Comparison of ENCODE assay signal across 28 mouse cellular contexts in genomic region chr13:34007234-34007633, GRCm38 (mm10). TPM values are rescaled to one million over a fixed set of nuclear protein-coding genes. Genes with fewer than 3 reads are reported as not detected.
DNase-seq lines count a peak whose midpoint lies in the region; ATAC-seq and TF ChIP-seq lines count a peak whose summit lies in the region.
"Had no signal": no experiment of that assay in that cellular context is flagged by ENCODE, and none has a peak within 500 bp of the region (broad histone marks: within the 10 kb centered on the region; RNA-seq: fewer than 3 reads in every experiment).

No protein-coding gene starts in this region.

- no peak overlapping the region for H3K9ac ChIP-seq in heart, embryonic 11.5 days (ENCODE audit: low read depth, low read length)
- no peak overlapping the region for H3K9ac ChIP-seq in liver, embryonic 11.5 days (ENCODE audit: low read depth, low read length)
- H3K9ac ChIP-seq: embryonic facial prominence, embryonic 12.5 days; forebrain, embryonic 15.5 days; heart, embryonic 13.5 days; hindbrain, embryonic 14.5 days; liver, embryonic 13.5 days; neural tube, embryonic 15.5 days had no signal

- H3K36me3 ChIP-seq in heart, embryonic 11.5 days (ENCODE audit: control insufficient read depth, insufficient read depth, low read length): peaks cover 5% of the 10 kb centered on the region; the same call in 1 of the 2 replicates
- 0 out of 2 replicates have a peak, but pooled peaks cover 2% of the 10 kb centered on the region for H3K36me3 ChIP-seq in liver, embryonic 11.5 days (ENCODE audit: control insufficient read depth, insufficient read depth, low read length)
- peaks cover 62% of the 10 kb centered on the region for H3K36me3 ChIP-seq in megakaryocyte, embryonic 14.5 days (replicated peaks; ENCODE audit: low read length)

- no peak overlapping the region for H3K4me2 ChIP-seq in heart, embryonic 11.5 days
- no peak overlapping the region for H3K4me2 ChIP-seq in liver, embryonic 11.5 days
- H3K4me2 ChIP-seq: embryonic facial prominence, embryonic 12.5 days; forebrain, embryonic 15.5 days; heart, embryonic 13.5 days; hindbrain, embryonic 14.5 days; liver, embryonic 13.5 days; neural tube, embryonic 15.5 days had no signal

- no peak for ATAC-seq in heart, embryonic 11.5 days (replicated peaks; ENCODE audit: insufficient number of reproducible peaks, low FRiP score, low TSS enrichment)
- ATAC-seq in liver, embryonic 11.5 days (replicated peaks; ENCODE audit: low FRiP score): no peak
- ATAC-seq: forebrain, embryonic 15.5 days; intestine, postnatal 0 days had no signal

- TF ChIP-seq CTCF in gastrocnemius, adult 2 months (IDR thresholded peaks at IDR 0.05): no peak

- 67% methylated on average over 2 of the region's 2 CpGs for WGBS in heart, embryonic 11.5 days (ENCODE audit: insufficient replicate concordance)
- 71% methylated on average over 2 of the region's 2 CpGs for WGBS in liver, embryonic 11.5 days

- H3K4me3 ChIP-seq in gastrocnemius, adult 2 months: no peak overlapping the region
- no peak overlapping the region for H3K4me3 ChIP-seq in heart, embryonic 11.5 days (ENCODE audit: low read depth, low read length)
- H3K4me3 ChIP-seq in liver, embryonic 11.5 days (ENCODE audit: low read depth, low read length): no peak overlapping the region
- H3K4me3 ChIP-seq in megakaryocyte, embryonic 14.5 days (replicated peaks): peak overlapping the region; percentile 64
- H3K4me3 ChIP-seq: embryonic facial prominence, embryonic 12.5 days; forebrain, embryonic 15.5 days; heart, embryonic 13.5 days; liver, embryonic 13.5 days; neural tube, embryonic 15.5 days had no signal

- no peaks in the 10 kb centered on the region for H3K27me3 ChIP-seq in heart, embryonic 11.5 days (ENCODE audit: control insufficient read depth, insufficient read depth, low read length)
- H3K27me3 ChIP-seq in liver, embryonic 11.5 days (replicated peaks; ENCODE audit: control insufficient read depth, insufficient read depth, low read length): no peaks in the 10 kb centered on the region
- H3K27me3 ChIP-seq in megakaryocyte, embryonic 14.5 days (replicated peaks): no peaks in the 10 kb centered on the region
- H3K27me3 ChIP-seq: embryonic facial prominence, embryonic 12.5 days; forebrain, embryonic 15.5 days; heart, embryonic 13.5 days; liver, embryonic 13.5 days; neural tube, embryonic 15.5 days had no signal

- peak overlapping the region; percentile 48 for H3K27ac ChIP-seq in gastrocnemius, adult 2 months
- H3K27ac ChIP-seq in heart, embryonic 11.5 days (ENCODE audit: low read depth, low read length): no peak overlapping the region
- H3K27ac ChIP-seq in liver, embryonic 11.5 days (ENCODE audit: low read depth, low read length): peak overlapping the region; percentile 14; the same call in 1 of the 2 replicates
- H3K27ac ChIP-seq: embryonic facial prominence, embryonic 12.5 days; forebrain, embryonic 15.5 days; heart, embryonic 13.5 days; hindbrain, embryonic 14.5 days; liver, embryonic 13.5 days; neural tube, embryonic 15.5 days had no signal

- H3K9me3 ChIP-seq in heart, embryonic 11.5 days (replicated peaks; ENCODE audit: control insufficient read depth, low read length): no peaks in the 10 kb centered on the region
- H3K9me3 ChIP-seq in liver, embryonic 11.5 days (ENCODE audit: control insufficient read depth, low read length): no peaks in the 10 kb centered on the region
- no peaks in the 10 kb centered on the region for H3K9me3 ChIP-seq in megakaryocyte, embryonic 14.5 days
- H3K9me3 ChIP-seq: embryonic facial prominence, embryonic 12.5 days; forebrain, embryonic 15.5 days; G1E; heart, embryonic 13.5 days; liver, embryonic 13.5 days; neural tube, embryonic 15.5 days had no signal

- intact Hi-C loops in gastrocnemius, adult 2 months (cut with DNase I): no loop called here
- intact Hi-C loops in heart, postnatal 25 days (cut with DNase I): no loop called here

- peaks cover 3% of the 10 kb centered on the region for H3K4me1 ChIP-seq in heart, embryonic 11.5 days (ENCODE audit: control insufficient read depth, insufficient read depth, low read length)
- no peaks in the 10 kb centered on the region for H3K4me1 ChIP-seq in liver, embryonic 11.5 days (replicated peaks; ENCODE audit: control insufficient read depth, insufficient read depth, low read length)
- peaks cover 62% of the 10 kb centered on the region for H3K4me1 ChIP-seq in megakaryocyte, embryonic 14.5 days

- no peak for DNase-seq in gastrocnemius, adult 2 months
- DNase-seq in gastrocnemius, adult 18-20 months (ENCODE audit: low spot score): no peak
- DNase-seq in heart, postnatal 25 days (ENCODE audit: low spot score): peak; percentile 2
- DNase-seq in liver, embryonic 11.5 days (ENCODE audit: low spot score): no peak
- DNase-seq in c-Kit-positive CD71-positive TER-119-positive erythroid progenitor cells, embryonic 14.5 days (ENCODE audit: low spot score): no peak
- DNase-seq in adrenal gland, postnatal 4 days (ENCODE audit: low spot score in 2 of 2): no peak
- DNase-seq: adrenal gland, adult 8-10 months; cerebellum, adult 2 months; cerebellum, postnatal 25 days; embryo, embryonic 11 days; kidney, adult 9 months; kidney, postnatal 10 days; layer of hippocampus, postnatal 36 days; liver, embryonic 13.5 days; lung, adult 2 months; lung, postnatal 14 days; midbrain, embryonic 14.5 days; spleen, adult 18-20 months; thymus, postnatal 25 days had no signal

RNA-seq across cellular contexts. Expression of gene Serpinb6a, which starts 4.6 kb away (rescaled TPM):
- total RNA-seq in gastrocnemius, adult 2 months (2021): 100 to 1,000 TPM in 1 of 2 experiments, 10 to 100 TPM in 1; 93.9 to 299 TPM
- total RNA-seq in gastrocnemius, adult 18-20 months (2021): 100 to 1,000 TPM; 167 to 256 TPM
- total RNA-seq in heart, postnatal 25 days (2021): 100 to 1,000 TPM in 1 of 2 experiments, 10 to 100 TPM in 1; 88.4 to 110 TPM
- polyA plus RNA-seq in heart, embryonic 11.5 days (2014; fragmentation: Nextera tagmentation; extraction: Ambion mirVana): 45.0 and 45.6 TPM in 2 replicates
- polyA plus RNA-seq in liver, embryonic 11.5 days (2014; fragmentation: Nextera tagmentation; extraction: Ambion mirVana): 23.6 and 24.1 TPM in 2 replicates
- polyA plus RNA-seq in megakaryocyte, embryonic 14.5 days (2012; ENCODE audit: insufficient read depth, low replicate concordance): 26.2 and 48.5 TPM in 2 replicates
- total RNA-seq in adrenal gland, postnatal 4 days (2021): 100 to 1,000 TPM; 243 to 249 TPM

RNA-seq across cellular contexts. Expression of gene Ripk1, which starts 5.1 kb away (rescaled TPM):
- total RNA-seq in gastrocnemius, adult 2 months (2021): 1 to 10 TPM; 3.6 to 4.1 TPM
- 1 to 10 TPM; 2.7 to 3.2 TPM for total RNA-seq in gastrocnemius, adult 18-20 months (2021)
- 1 to 10 TPM; 7.9 to 8.2 TPM for total RNA-seq in heart, postnatal 25 days (2021)
- 11.2 and 11.6 TPM in 2 replicates for polyA plus RNA-seq in heart, embryonic 11.5 days (2014; fragmentation: Nextera tagmentation; extraction: Ambion mirVana)
- 18.6 and 23.4 TPM in 2 replicates for polyA plus RNA-seq in liver, embryonic 11.5 days (2014; fragmentation: Nextera tagmentation; extraction: Ambion mirVana)
- polyA plus RNA-seq in megakaryocyte, embryonic 14.5 days (2012; ENCODE audit: insufficient read depth, low replicate concordance): 3.4 and 8.7 TPM in 2 replicates
- total RNA-seq in adrenal gland, postnatal 4 days (2021): 10 to 100 TPM; 32.1 to 35.0 TPM

RNA-seq across cellular contexts. Expression of gene Bphl, which starts 30.2 kb away (rescaled TPM):
- 10 to 100 TPM; 22.4 to 25.5 TPM for total RNA-seq in gastrocnemius, adult 2 months (2021)
- total RNA-seq in gastrocnemius, adult 18-20 months (2021): 10 to 100 TPM; 23.7 to 25.8 TPM
- 10 to 100 TPM; 34.8 to 39.7 TPM for total RNA-seq in heart, postnatal 25 days (2021)
- polyA plus RNA-seq in heart, embryonic 11.5 days (2014; fragmentation: Nextera tagmentation; extraction: Ambion mirVana): 42.4 and 44.8 TPM in 2 replicates
- polyA plus RNA-seq in liver, embryonic 11.5 days (2014; fragmentation: Nextera tagmentation; extraction: Ambion mirVana): 32.8 and 35.3 TPM in 2 replicates
- 20.4 and 35.2 TPM in 2 replicates for polyA plus RNA-seq in megakaryocyte, embryonic 14.5 days (2012; ENCODE audit: insufficient read depth, low replicate concordance)
- 10 to 100 TPM; 86.7 to 92.3 TPM for total RNA-seq in adrenal gland, postnatal 4 days (2021)

RNA-seq across cellular contexts. Expression of gene Nqo2, which starts 42.7 kb away (rescaled TPM):
- 10 to 100 TPM in 1 of 2 experiments, 1 to 10 TPM in 1; 10.0 to 18.4 TPM for total RNA-seq in gastrocnemius, adult 2 months (2021)
- 10 to 100 TPM; 13.2 to 17.2 TPM for total RNA-seq in gastrocnemius, adult 18-20 months (2021)
- 10 to 100 TPM; 38.6 to 38.9 TPM for total RNA-seq in heart, postnatal 25 days (2021)
- 29.6 and 35.1 TPM in 2 replicates for polyA plus RNA-seq in heart, embryonic 11.5 days (2014; fragmentation: Nextera tagmentation; extraction: Ambion mirVana)
- 35.7 and 36.5 TPM in 2 replicates for polyA plus RNA-seq in liver, embryonic 11.5 days (2014; fragmentation: Nextera tagmentation; extraction: Ambion mirVana)
- 2.6 TPM in 1 of 2 replicates, not detected in the other for polyA plus RNA-seq in megakaryocyte, embryonic 14.5 days (2012; ENCODE audit: insufficient read depth, low replicate concordance)
- 10 to 100 TPM; 39.6 to 40.3 TPM for total RNA-seq in adrenal gland, postnatal 4 days (2021)
